Mouse (Mus musculus) stomach, embryonic 14.5 days (tissue): ENCODE data around the gene Plin4. TPM values are rescaled to one million over a fixed set of nuclear protein-coding genes. Genes with fewer than 3 reads are reported as not detected.

Source experiments
- ATAC-seq: fragments of 200-750 bp; cut with Nextera tagmentation; 2 replicates; pipeline ENCODE4 v1.8.0; 2017; ENCODE audit warnings: low read depth, moderate TSS enrichment; ENCODE audit not compliant: insufficient number of reproducible peaks, insufficient read depth, low FRiP score
- H3K27ac ChIP-seq: fragments of 300-500 bp; sonication (generic); 2 replicates; pipeline ENCODE4 v1.5.1; 2014; ENCODE audit warnings: mild to moderate bottlenecking, low read length, moderate library complexity, mixed read lengths
- H3K27me3 ChIP-seq: fragments of 300-500 bp; sonication (generic); 2 replicates; pipeline ENCODE4 v1.6.1; 2014; ENCODE audit warnings: low read length, control low read depth, mixed read lengths; ENCODE audit not compliant: control insufficient read depth, insufficient read depth
- H3K36me3 ChIP-seq: fragments of 300-500 bp; sonication (generic); 2 replicates; pipeline ENCODE4 v1.6.1; 2014; ENCODE audit warnings: mild to moderate bottlenecking, control low read depth, low read length, moderate library complexity, mixed read lengths; ENCODE audit not compliant: control insufficient read depth, insufficient read depth
- H3K4me1 ChIP-seq: fragments of 300-500 bp; sonication (generic); 2 replicates; pipeline ENCODE4 v1.6.1; 2014; ENCODE audit warnings: low read length, control low read depth, mixed read lengths; ENCODE audit not compliant: control insufficient read depth, insufficient read depth
- H3K4me2 ChIP-seq: fragments of 300-500 bp; sonication (generic); replicated peaks from 2 replicates; pipeline ENCODE4 v1.6.1; 2014; ENCODE audit warnings: low read depth, low read length, control low read depth
- H3K4me3 ChIP-seq: fragments of 300-500 bp; sonication (generic); 2 replicates; pipeline ENCODE4 v1.5.1; 2014; ENCODE audit warnings: low read depth, low read length, control low read depth
- H3K9ac ChIP-seq: fragments of 300-500 bp; sonication (generic); replicated peaks from 2 replicates; pipeline ENCODE4 v1.6.1; 2014; ENCODE audit warnings: low read depth, mild to moderate bottlenecking, control low read depth, low read length, moderate library complexity, mixed read lengths
- H3K9me3 ChIP-seq: fragments of 300-500 bp; sonication (generic); 2 replicates; pipeline ENCODE4 v1.6.1; 2016; ENCODE audit warnings: low read depth, low read length, control low read depth; ENCODE audit not compliant: control insufficient read depth
- WGBS: fragments of 180-500 bp; shearing (Covaris S2); extraction: QIAGEN DNeasy Blood & Tissue Kit; methylation state at CpG from one replicate; pipeline ENCODE4 v1.1.7; 2014; 5-methylcytosine and 5-hydroxymethylcytosine counted together
- polyA plus RNA-seq: library from polyadenylated mRNA; unstranded; fragments of >200 nt; fragmentation: Nextera tagmentation; extraction: Ambion mirVana; gene quantifications from 2 replicates; pipeline ENCODE4 v1.2.1, GENCODE M21; 2014

Plin4 gene
- polyA plus RNA-seq = 0.15 and 0.27 TPM in 2 replicates

GRCm38 (mm10) chr17:56109219-56110051 lies at the start of gene Plin4:
TSS of gene Plin4 (minus strand) at chr17:56109803.
- H3K9ac ChIP-seq = no peak within 1 kb of the TSS

GRCm38 (mm10) chr17:56153643-56154042 lies 44.0 kb upstream of the Plin4 start:
- 31% methylated on average over 9 of the region's 9 CpGs for WGBS
- Histone ChIP-seq H3K27me3 (peaks cover 5% of the 10 kb centered on the region), H3K9ac (no peak overlapping the region)

More at GRCm38 (mm10) chr17:56109219-56110051, at the start of gene Plin4:
- no peak within 1 kb of the TSS for H3K4me2 ChIP-seq
- H3K9me3 ChIP-seq = no peaks in the 10 kb centered on the region
- no peaks in the 10 kb centered on the region for H3K4me1 ChIP-seq
- WGBS = 45% methylated on average over 10 of the region's 10 CpGs
- no peak within 1 kb of the TSS for H3K4me3 ChIP-seq
- H3K36me3 ChIP-seq = no peaks in the 10 kb centered on the region; the same call in 1 of the 2 replicates
- H3K27ac ChIP-seq = peak within 1 kb of the TSS; percentile 1; the same call in 1 of the 2 replicates
- ATAC-seq = 0 out of 2 replicates have a peak, but pooled peaks have one; percentile 17
- H3K27me3 ChIP-seq = no peaks in the 10 kb centered on the region

GRCm38 (mm10) chr17:56149897-56150296 lies 40.3 kb upstream of the Plin4 start:
- Histone ChIP-seq H3K27ac (no peak overlapping the region), H3K4me2 (no peak overlapping the region), H3K9me3 (no peaks in the 10 kb centered on the region), H3K4me3 (no peak overlapping the region), H3K36me3 (no peaks in the 10 kb centered on the region), H3K4me1 (0 out of 2 replicates have a peak, but pooled peaks cover 3% of the 10 kb centered on the region), H3K9ac (no peak overlapping the region), H3K27me3 (peaks cover 15% of the 10 kb centered on the region)
- WGBS = 53% methylated on average over 2 of the region's 2 CpGs
- no peak for ATAC-seq

More at GRCm38 (mm10) chr17:56153643-56154042, 44.0 kb upstream of the Plin4 start:
- 0 out of 2 replicates have a peak, but pooled peaks cover 3% of the 10 kb centered on the region for H3K4me1 ChIP-seq
- ATAC-seq = peak; percentile 63; the same call in 1 of the 2 replicates
- H3K36me3 ChIP-seq = no peaks in the 10 kb centered on the region
- no peak overlapping the region for H3K27ac ChIP-seq
- no peak overlapping the region for H3K4me2 ChIP-seq
- no peaks in the 10 kb centered on the region for H3K9me3 ChIP-seq
- H3K4me3 ChIP-seq = no peak overlapping the region

DNA sequence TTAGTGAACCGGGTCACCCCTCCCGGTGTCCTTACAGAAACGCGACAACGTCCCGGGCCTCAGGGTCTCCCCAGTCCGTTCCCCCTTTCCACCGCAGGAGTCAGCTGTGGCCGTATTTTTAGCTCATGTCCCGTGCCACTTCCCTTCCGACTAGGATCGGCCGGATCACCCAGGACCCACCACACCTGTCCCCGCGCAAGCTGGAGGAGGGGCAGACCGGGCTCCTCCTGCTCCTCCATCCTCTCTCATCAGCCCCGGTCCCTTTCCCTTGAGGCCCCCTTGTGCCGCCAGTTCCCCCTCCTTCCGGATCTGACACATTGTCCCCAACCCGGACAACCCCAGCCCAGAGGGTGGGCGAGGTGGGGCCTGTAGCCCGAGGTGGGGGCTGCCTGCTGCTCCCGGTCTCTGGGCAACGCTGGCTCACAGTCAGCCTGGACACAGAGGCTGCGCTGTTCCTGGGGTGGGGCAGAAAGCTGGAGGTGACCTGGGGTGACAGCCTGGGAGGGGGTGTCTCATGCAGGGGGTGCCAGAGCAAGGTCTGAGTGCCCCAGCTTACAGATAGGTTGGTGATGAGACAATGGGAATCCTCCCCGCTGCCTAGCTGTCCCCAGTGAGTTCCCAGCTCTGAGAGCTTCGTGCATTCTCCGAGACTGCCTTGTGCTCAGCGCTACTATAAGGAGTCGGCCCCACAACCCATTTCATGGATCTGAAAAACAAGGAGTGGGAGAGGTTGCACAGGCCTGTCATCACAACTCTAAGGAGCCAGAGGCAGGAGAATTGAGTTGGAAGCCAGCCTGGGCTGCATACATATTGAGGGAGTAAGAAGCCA lies 39.4 kb upstream of the Plin4 start:
- H3K27me3 ChIP-seq = peaks cover 19% of the 10 kb centered on the region
- H3K36me3 ChIP-seq = no peaks in the 10 kb centered on the region
- H3K4me2 ChIP-seq = peak overlapping the region; percentile 31
- no peak for ATAC-seq
- H3K9me3 ChIP-seq = no peaks in the 10 kb centered on the region
- H3K27ac ChIP-seq = no peak overlapping the region
- 0 out of 2 replicates have a peak, but pooled peaks cover 3% of the 10 kb centered on the region for H3K4me1 ChIP-seq
- no peak overlapping the region for H3K9ac ChIP-seq
- H3K4me3 ChIP-seq = peak overlapping the region; percentile 20; the same call in 1 of the 2 replicates
- 3% methylated on average over 30 of the region's 30 CpGs for WGBS

DNA sequence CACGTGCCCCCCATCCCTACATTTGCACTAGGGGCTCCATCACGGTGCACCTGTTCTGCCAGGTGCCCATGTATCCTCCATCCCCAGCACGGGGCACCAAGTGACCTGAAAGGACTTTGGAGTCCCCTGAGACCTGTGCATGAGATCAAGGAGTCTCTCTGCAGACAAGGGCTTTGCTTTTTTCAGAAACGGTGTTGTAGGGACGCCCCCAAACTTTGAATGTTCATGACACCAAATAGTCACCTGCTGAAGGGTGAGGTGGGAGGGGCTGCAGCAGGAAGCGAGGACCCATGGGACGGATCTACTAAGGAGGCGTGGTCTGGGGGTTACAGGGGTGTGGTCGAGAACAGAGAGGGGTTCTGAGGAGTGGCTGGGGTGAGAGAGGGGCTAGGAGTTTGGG lies 38.7 kb upstream of the Plin4 start:
- Histone ChIP-seq H3K27me3 (peaks cover 19% of the 10 kb centered on the region), H3K4me3 (peak overlapping the region; percentile 20; the same call in 1 of the 2 replicates), H3K27ac (no peak overlapping the region), H3K4me1 (no peaks in the 10 kb centered on the region), H3K36me3 (no peaks in the 10 kb centered on the region), H3K4me2 (peak overlapping the region; percentile 31), H3K9me3 (no peaks in the 10 kb centered on the region), H3K9ac (no peak overlapping the region)
- WGBS = 21% methylated on average over 9 of the region's 9 CpGs
- ATAC-seq = no peak

GRCm38 (mm10) chr17:56147420-56147819 lies 37.8 kb upstream of the Plin4 start:
- Histone ChIP-seq H3K4me2 (no peak overlapping the region), H3K9me3 (no peaks in the 10 kb centered on the region), H3K27me3 (peaks cover 19% of the 10 kb centered on the region), H3K9ac (no peak overlapping the region), H3K36me3 (no peaks in the 10 kb centered on the region), H3K4me1 (0 out of 2 replicates have a peak, but pooled peaks cover under 1% of the 10 kb centered on the region), H3K27ac (no peak overlapping the region), H3K4me3 (no peak overlapping the region)
- ATAC-seq = no peak
- WGBS = 47% methylated on average over 12 of the region's 12 CpGs

- Histone ChIP-seq H3K4me1 (peaks cover 8% of the 10 kb centered on the region; the same call in 1 of the 2 replicates), H3K9me3 (no peaks in the 10 kb centered on the region), H3K9ac (no peak overlapping the region), H3K27ac (no peak overlapping the region), H3K4me3 (no peak overlapping the region), H3K4me2 (no peak overlapping the region), H3K27me3 (peaks cover 27% of the 10 kb centered on the region), H3K36me3 (no peaks in the 10 kb centered on the region)
- no peak for ATAC-seq
- WGBS = 26% methylated on average over 9 of the region's 9 CpGs
Measured at GRCm38 (mm10) chr17:56146131-56146530, 36.5 kb upstream of the Plin4 start.

- Histone ChIP-seq H3K27ac (no peak overlapping the region), H3K4me2 (no peak overlapping the region), H3K9ac (no peak overlapping the region), H3K36me3 (no peaks in the 10 kb centered on the region), H3K4me3 (no peak overlapping the region), H3K27me3 (peaks cover 38% of the 10 kb centered on the region), H3K9me3 (no peaks in the 10 kb centered on the region), H3K4me1 (peaks cover 11% of the 10 kb centered on the region; the same call in 1 of the 2 replicates)
- WGBS = 68% methylated on average over 9 of the region's 9 CpGs
- no peak for ATAC-seq
Measured at GRCm38 (mm10) chr17:56144546-56144945, 34.9 kb upstream of the Plin4 start.
